Mouse (Mus musculus) v-Abl transformed pro-B cells (cell line): ENCODE results near the gene Pdhx.

Source experiments
- in situ Hi-C, 2 experiments: fragments of 400-800 bp; cut with MboI; formaldehyde crosslinking; loops; one replicate each; pipeline ENCODE4 v1.15.1; 2025; ENCODE audit not compliant: unreplicated experiment in 2 of 2

Pdhx gene

GRCm38 (mm10) chr2:102993841-102994607 lies 79.3 kb downstream of the Pdhx start:
- in situ Hi-C loops: no loop called here

GRCm38 (mm10) chr2:102992405-102992804 lies 80.9 kb downstream of the Pdhx start:
- in situ Hi-C loops: no loop called here

- in situ Hi-C loops: no loop called here
Observed at GRCm38 (mm10) chr2:102990301-102990702, 83.0 kb downstream of the Pdhx start.

- in situ Hi-C loops: no loop called here
Observed at GRCm38 (mm10) chr2:102989446-102989845, 83.9 kb downstream of the Pdhx start.

GRCm38 (mm10) chr2:102987708-102988010 lies 85.7 kb downstream of the Pdhx start:
- in situ Hi-C loops: no loop called here

- in situ Hi-C loops: no loop called here
Observed at GRCm38 (mm10) chr2:102986964-102987707, 86.2 kb downstream of the Pdhx start.

GRCm38 (mm10) chr2:102986424-102986823 lies 86.9 kb downstream of the Pdhx start:
- in situ Hi-C loops: no loop called here

- in situ Hi-C loops: no loop called here
Observed at GRCm38 (mm10) chr2:102982822-102983221, 90.5 kb downstream of the Pdhx start.

- in situ Hi-C loops: no loop called here
Observed at GRCm38 (mm10) chr2:102981446-102982314, 91.6 kb downstream of the Pdhx start.

- in situ Hi-C loops: no loop called here
Observed at GRCm38 (mm10) chr2:102980870-102981269, 92.4 kb downstream of the Pdhx start.

GRCm38 (mm10) chr2:102979519-102979918 lies 93.8 kb downstream of the Pdhx start:
- in situ Hi-C loops: no loop called here

- in situ Hi-C loops: no loop called here
Observed at GRCm38 (mm10) chr2:102979112-102979511, 94.2 kb downstream of the Pdhx start.

- in situ Hi-C loops: no loop called here
Observed at GRCm38 (mm10) chr2:102975358-102975945, 97.9 kb downstream of the Pdhx start.

- in situ Hi-C loops: no loop called here
Observed at GRCm38 (mm10) chr2:102973115-102973514, 100.2 kb downstream of the Pdhx start.

- in situ Hi-C loops: no loop called here
Observed at GRCm38 (mm10) chr2:102972575-102972974, 100.7 kb downstream of the Pdhx start.

GRCm38 (mm10) chr2:102971951-102972350 lies 101.4 kb downstream of the Pdhx start:
- in situ Hi-C loops: no loop called here
